Mouse (Mus musculus): ENCODE results near the gene Olfr339.
"Not testable (repeated sequence)": the region's sequence is repeated elsewhere in the genome, so short reads cannot be mapped to it uniquely, and the experiment has no call there.

Olfr339 gene

DNA sequence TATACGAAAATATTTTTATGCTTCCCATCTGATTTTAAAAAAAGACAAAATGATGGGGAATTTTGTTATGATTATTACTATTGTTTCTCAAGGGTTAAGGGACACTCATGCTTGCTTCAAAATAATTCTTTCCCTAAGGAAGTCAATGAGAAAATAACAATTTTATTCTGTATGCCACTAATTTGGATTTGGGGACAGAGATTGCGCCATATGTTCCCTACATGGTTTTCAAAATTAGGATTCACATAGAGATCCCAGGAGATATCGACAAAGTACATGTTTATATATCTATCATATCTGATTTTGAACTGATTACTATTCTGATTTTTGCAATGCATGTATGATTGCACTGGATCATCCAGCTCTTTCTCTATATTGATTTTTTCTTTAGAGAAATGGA is at the start of gene Olfr339:
Olfr339 (plus strand) TSS at position 301 of the 400 bp plus-strand sequence.
- DNase-seq, result no peak

DNA sequence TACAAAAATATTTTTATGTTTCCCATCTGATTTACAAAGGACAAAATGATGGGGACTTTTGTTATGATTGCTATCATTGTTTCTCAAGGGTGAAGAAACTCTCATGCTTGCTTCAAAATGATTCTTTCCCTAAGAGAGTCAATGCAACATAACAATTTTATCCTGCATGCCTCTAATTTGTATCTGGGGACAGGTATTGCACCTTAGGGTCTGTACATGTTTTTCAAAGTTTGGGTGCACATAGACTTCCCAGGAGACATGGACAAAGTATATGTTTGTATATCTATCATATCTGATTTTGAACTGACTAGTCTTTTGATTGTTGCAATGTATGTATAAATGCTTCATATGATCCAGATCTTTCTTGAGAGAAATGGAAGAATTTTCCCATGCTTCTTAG is 45.5 kb upstream of the Olfr339 start, which contains the start of gene Olfr338:
Olfr338 (plus strand) TSS at position 301 of the 400 bp plus-strand sequence.
- no peak for DNase-seq

DNA sequence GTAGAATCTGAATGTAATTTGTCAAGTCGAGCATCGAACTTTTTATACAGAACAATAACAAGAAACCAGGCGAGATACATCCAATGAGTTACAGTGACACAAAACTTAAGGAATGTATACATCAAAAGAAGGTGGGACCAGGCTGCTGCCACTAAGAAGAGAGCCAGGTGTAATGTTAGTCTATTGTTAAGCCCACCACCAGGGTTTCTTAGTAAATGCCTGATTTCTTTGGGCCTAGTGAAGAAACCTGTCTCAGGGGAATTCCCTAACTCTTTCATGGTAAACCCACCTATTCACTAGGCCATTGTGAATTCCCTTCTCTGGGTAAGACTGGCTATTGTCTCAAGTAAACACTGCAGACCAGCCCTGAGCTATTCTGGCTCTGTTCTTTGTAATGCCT is 3.6 kb upstream of the Olfr339 start:
- DNase-seq, result not testable (repeated sequence)

DNA sequence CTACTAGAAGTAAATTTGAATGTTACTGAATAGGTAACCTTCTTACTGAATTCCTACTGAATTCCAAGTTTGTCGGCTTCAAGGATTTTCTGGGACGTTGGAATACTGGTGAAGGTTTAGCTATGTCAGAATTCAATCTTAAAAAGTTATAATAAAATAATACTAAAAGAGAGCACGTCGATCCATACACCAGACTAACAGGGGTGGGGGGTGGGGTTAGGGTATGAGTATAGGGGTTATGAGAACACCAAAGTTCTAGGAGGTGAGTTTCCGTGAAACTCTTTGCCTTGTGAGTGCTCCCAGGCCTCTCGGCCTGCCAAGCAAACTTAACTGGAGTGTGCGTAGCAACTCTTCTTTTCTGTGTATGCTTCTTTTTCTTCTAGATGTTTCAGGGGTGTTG is 3.2 kb upstream of the Olfr339 start:
- not testable (repeated sequence) for DNase-seq

DNA sequence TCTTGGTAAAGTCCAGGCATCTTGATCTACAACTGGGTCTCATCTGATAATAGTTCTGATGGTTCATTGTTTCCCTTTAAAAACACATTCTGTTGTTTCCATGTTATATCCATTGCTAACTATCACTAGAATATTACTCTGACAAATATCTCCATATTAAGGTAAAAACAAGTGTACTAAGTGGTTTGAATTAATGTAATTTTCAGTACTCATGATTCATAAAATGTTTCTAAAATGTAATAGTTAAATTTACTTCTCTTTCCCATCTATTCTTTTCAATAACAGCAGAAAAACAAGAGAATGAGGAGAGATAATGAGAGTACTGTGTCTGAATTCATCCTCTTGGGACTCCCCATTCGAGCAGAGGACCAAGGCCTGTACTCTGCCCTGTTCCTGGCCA is 33.5 kb downstream of the Olfr339 start, which contains the start of gene Olfr340:
Olfr340 (plus strand) TSS at position 301 of the 400 bp plus-strand sequence.
- no peak for DNase-seq

DNA sequence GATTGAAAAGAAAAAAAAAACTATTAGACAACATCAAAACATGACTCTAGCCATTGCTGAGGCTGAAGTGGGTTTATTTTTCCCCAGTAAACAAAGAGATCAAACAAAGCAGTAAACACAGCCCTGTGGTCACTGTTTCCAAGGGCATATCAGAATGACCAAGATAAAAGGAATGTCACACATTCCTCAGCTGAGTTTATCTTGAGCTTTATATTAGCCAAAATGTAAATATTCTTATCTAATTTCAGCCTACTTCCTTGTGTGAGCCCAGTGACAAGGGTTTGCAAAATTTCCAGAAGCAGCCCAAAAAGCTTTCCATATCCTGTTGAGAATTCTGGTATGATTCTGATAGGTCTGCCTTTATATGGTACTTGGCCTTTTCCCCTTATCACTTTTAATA is 54.9 kb downstream of the Olfr339 start:
- no peak for DNase-seq
